Mouse (Mus musculus) kidney, postnatal 10 days (tissue): ENCODE data around the gene Gm10392.
A peak's percentile ranks its signal among the peaks of the same experiment; 100 is the strongest.

Experiments used
- DNase-seq: peaks from one replicate; pipeline ENCODE4 v3.0.0; 2021; ENCODE audit warnings: mixed read lengths

Gene Gm10392

GRCm38 (mm10) chr11:77491502-77492291 lies 27.3 kb downstream of the Gm10392 start:
- DNase-seq = peak; percentile 86

DNA sequence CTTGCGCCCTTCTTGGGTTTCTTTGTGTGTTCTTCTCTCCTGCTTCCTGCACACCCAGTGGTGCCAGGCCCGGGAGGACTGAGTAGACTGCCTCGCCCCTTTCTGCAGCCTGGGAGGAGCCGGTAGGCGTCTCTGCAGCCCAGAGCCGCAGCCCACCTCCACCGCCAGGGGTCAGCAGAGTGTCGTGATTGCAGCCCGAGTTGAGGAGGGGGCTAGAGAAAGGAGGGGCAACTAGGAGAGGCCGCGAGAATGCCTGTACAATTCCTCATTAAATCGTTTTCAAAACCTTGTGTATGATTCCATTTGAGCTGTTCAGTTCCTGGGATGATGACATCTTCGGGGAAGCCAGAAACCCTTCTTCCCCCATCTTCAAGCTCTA lies 27.9 kb downstream of the Gm10392 start:
- peak; percentile 96 for DNase-seq

DNA sequence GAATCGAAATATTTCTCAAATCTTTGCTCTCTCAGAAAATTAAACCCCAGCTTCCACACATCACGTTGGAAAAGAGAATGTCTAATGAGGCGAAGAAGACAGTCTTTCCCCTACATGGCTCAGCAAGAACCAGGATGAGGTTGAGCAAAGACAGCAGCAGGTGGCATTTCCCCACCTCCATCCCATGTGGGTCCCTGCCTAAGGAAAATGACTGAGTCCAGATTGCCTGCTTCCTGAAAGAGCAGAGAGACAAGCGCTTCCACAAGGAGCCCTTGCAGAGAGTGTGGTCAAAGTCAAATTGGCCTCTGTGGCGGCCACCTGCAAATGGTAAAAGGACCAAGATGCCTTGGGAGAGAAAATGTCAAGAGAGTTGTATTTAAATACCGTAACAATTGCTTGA lies 28.5 kb downstream of the Gm10392 start:
- DNase-seq = no peak

DNA sequence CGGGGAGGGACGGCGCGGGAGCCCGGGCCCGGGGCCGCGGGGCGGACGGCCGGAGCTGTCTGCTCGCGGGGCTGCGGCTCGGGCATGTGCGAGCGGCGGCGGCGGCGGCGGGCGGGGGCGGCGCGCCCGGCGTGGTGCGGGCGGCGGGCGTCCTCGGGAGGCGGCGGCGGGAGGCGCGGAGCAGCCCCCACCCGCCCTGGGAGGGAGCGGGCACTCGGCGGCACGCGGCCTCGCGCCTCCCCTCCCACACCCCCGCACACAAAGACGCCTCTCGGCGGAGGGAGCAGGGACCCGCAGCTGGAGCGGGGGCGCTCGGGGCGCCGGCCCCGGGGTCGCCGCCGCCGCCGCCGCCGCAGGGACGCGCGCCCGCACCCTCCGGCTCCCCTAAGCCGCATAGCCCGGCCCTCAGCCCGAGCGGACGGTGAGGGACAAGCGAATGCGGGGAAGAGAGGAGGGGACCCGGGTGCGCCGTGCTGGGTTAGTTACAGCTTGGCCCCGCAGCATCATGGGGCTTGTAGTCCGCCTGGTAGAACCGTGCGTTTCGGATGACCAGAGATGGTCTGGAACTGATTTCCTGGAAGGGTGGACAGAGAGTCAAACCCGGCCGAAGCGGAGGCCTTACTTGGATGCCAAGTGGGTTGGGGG lies 29.3 kb downstream of the Gm10392 start, which contains the start of gene Ankrd13b:
Ankrd13b (minus strand) TSS at position 88 of the 645 bp plus-strand sequence.
- DNase-seq = peak; percentile 89

- peak; percentile 49 for DNase-seq
Measured at GRCm38 (mm10) chr11:77488771-77489581, 30.0 kb downstream of the Gm10392 start.

DNA sequence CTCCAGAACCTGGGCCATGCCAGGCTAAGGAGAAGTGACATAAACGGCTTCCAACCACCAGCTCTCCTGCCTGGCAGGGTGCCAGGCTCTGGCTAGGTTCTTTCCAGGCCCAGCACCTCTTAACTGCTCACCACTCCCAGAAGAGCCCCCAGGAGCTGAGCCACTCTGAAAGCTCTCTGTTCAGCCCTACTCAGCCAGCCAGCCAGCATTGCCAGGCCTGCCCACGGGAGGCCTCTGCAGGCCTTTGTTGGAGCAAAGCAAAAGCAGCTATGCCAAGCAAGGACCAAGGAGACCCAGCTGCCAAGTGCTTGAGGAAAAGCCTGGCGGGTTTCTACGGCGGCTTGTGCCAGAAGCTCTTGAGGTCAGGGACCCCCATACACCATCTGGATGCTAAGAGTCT lies 32.2 kb downstream of the Gm10392 start:
- peak; percentile 49 for DNase-seq

DNA sequence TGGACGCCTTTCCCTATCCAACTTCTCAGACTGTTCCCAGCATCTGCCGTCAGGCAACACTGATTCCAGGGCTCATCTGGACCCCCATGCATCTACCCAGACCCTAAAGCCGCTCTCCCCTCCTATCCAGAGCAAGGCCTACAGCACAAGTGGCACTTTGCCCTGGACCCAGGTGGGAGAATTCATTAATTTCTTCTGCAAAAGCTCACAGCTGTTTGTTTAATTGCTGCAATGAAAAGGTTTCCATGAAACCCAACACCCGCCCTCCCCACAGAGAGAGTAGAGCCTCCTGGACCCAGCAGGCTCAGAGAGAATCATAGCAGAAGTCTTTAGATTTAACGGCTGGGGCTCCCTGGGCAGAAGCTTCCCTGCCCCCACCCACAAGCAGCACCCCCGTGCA lies 33.8 kb downstream of the Gm10392 start:
- no peak for DNase-seq

DNA sequence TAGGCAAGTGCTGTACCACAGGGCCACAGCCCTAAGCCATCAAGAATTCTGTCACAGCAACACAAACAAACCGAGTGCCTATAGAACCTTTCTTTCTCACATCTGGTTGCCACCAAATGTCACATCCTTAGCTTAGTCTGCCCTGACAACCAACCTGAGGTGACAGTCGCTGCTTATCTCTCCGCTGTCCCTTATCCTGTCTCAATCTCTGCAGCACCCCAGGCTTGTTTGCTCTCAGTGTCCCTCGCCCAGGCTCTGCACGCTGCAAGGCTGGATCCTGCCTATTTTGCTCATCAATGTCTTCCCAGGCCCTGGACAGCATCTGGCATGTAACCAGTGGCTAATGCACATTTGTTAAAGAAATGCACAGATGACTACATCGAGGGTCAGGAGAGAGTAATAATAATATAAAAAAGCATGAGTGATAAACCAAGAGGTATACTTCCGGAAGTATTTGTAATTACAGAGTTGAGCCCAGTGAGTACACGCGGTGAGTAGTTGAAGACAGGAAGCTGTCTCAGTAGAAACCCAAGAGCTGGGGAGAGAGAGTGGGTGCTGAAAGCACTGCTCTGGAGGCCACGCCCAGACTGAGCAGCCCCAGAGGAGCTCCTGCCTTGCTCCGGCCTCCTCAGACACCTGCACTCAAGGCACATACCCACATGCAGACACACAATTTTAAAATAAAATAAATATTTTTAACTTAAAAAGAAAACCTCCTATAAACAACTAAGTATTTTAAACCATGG lies 35.3 kb downstream of the Gm10392 start:
- DNase-seq = no peak

DNA sequence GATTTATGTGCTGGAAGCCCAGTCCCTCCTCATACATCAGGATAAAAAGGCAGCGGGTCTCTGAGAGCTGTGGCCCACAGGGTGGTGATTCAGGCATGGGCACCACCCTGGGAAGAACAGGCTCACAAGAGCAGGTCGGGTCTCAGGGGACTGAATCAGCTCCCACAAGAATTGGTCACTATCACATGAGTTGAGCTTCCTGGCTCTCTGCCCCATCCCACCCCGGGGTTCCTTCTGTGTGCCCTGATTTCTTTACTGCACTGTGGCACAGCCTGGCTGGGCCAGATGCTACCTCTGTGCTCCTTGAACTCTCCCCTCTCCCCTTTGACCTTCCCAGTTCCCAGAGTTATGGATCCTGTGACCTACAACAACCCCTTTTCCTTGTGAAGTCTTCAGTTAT lies 36.0 kb downstream of the Gm10392 start:
- no peak for DNase-seq

GRCm38 (mm10) chr11:77476895-77477294 lies 42.1 kb downstream of the Gm10392 start:
- no peak for DNase-seq

DNA sequence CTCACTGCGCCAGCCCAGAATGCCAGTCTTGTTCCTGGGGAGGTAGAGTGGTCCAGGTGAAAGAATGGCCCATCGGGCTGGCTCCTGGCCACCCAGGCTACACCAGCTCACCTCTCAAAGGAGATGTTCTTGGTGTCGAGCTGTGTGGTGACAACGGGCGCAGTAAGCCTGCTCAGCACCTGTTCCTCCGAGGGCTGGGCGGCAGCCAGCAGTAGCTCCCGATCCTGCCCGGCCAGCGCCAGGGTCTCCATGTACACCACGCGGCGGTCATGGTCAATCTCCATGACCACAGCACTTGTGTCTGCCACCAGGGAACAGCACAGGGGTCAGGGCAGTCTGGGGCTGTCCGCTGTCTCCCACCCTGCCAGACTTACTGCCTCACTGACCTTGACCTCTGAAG lies 42.8 kb downstream of the Gm10392 start:
- DNase-seq = no peak

GRCm38 (mm10) chr11:77472775-77473174 lies 46.2 kb downstream of the Gm10392 start:
- no peak for DNase-seq

- DNase-seq = no peak
Measured at GRCm38 (mm10) chr11:77471407-77471806, 47.6 kb downstream of the Gm10392 start.

DNA sequence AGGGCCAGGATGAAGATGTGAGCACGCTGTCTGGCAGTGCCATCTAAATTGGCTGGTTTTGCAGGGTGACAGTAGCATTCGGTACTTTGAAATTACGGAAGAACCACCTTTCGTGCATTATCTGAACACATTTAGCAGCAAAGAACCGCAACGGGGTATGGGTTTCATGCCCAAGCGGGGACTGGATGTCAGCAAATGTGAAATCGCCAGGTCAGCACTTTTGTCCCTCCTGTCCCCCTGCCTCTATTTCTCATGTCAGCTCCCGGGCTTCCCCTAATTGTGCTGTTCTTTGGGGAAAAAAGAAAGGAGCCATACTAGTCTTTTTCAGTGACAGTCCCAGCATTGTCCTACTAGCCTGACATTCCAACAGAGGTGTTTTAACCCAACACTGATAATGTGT lies 50.6 kb downstream of the Gm10392 start:
- no peak for DNase-seq

DNA sequence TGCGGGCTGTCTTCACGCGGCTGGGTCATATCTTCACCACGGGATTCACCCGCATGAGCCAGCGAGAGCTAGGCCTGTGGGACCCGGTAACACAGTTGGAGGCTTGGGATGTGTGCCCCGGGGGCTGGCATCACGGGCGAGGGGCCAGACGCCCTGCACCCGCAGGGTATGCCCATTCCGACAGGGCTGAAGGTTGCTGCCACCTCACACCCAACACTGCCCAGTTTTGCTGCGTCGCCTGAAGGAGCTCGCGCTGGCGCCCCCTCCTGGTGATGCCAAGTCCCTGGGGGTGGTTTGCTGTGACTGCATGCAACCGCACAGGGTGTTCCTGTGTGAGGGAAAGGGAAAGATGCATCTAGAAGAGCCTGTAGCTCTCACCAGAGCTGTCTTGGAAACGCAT lies 51.2 kb downstream of the Gm10392 start:
- DNase-seq = peak; percentile 87

- peak; percentile 88 for DNase-seq
Measured at GRCm38 (mm10) chr11:77467157-77467556, 51.8 kb downstream of the Gm10392 start.
